Mouse (Mus musculus) myocyte (in vitro differentiated cells): ENCODE data around the gene Fgf18. TPM values are rescaled to one million over a fixed set of nuclear protein-coding genes. Genes with fewer than 3 reads are reported as not detected.

Experiments used
- H3K27me3 ChIP-seq: one replicate; pipeline ENCODE4 v1.6.1; 2011; ENCODE audit not compliant: control insufficient read depth, insufficient read depth, insufficient read length
- H3K36me3 ChIP-seq: one replicate; pipeline ENCODE4 v1.6.1; 2011; ENCODE audit not compliant: control insufficient read depth, insufficient read depth
- H3K4me2 ChIP-seq: one replicate; pipeline ENCODE4 v1.6.1; 2011; ENCODE audit warnings: low read depth, control low read depth
- H3K4me3 ChIP-seq: one replicate; pipeline ENCODE4 v1.5.1; 2011; ENCODE audit warnings: mild to moderate bottlenecking, control low read depth, moderate library complexity
- H3K79me2 ChIP-seq: one replicate; pipeline ENCODE4 v1.6.1; 2011; ENCODE audit not compliant: control insufficient read depth, insufficient read depth
- H3ac ChIP-seq: one replicate; pipeline ENCODE4 v1.6.1; 2011; ENCODE audit not compliant: control insufficient read depth, insufficient read length
- CEBPB ChIP-seq: IDR thresholded peaks from 2 replicates; pipeline ENCODE4 v1.6.1; 2011; ENCODE audit warnings: mild to moderate bottlenecking, moderate library complexity; ENCODE audit not compliant: poor library complexity, insufficient read depth, severe bottlenecking
- E2F4 ChIP-seq: IDR thresholded peaks from one replicate; pipeline ENCODE4 v1.6.1; 2011; ENCODE audit warnings: mild to moderate bottlenecking, control low read depth, moderate library complexity; ENCODE audit not compliant: insufficient read depth
- MAX ChIP-seq: IDR thresholded peaks from one replicate; pipeline ENCODE4 v1.6.1; 2011; ENCODE audit warnings: low read depth, mild to moderate bottlenecking, control low read depth
- MYOD1 ChIP-seq, 3 experiments: IDR thresholded peaks; one replicate each; pipeline ENCODE4 v1.6.1; 2011; ENCODE audit warnings: control low read depth in 2 of 3, low read depth in 2 of 3, mild to moderate bottlenecking in 2 of 3, moderate library complexity in 1 of 3; ENCODE audit not compliant: insufficient read length in 2 of 3, control insufficient read depth in 1 of 3
- MYOG ChIP-seq, 3 experiments: IDR thresholded peaks; one replicate each; pipeline ENCODE4 v1.6.1; 2011; ENCODE audit warnings: control low read depth in 2 of 3, low read depth in 2 of 3, mild to moderate bottlenecking in 2 of 3; ENCODE audit not compliant: insufficient read length in 2 of 3, control insufficient read depth in 1 of 3, insufficient read depth in 1 of 3
- POLR2A ChIP-seq: IDR thresholded peaks from one replicate; pipeline ENCODE4 v1.6.1; 2011; ENCODE audit warnings: low read depth, mild to moderate bottlenecking, control low read depth, moderate library complexity; ENCODE audit not compliant: insufficient read length
- POLR2AphosphoS2 ChIP-seq: IDR thresholded peaks from one replicate; pipeline ENCODE4 v1.6.1; 2011; ENCODE audit warnings: low read depth, control low read depth; ENCODE audit not compliant: insufficient read length
- REST ChIP-seq: IDR thresholded peaks from one replicate; pipeline ENCODE4 v1.6.1; 2011; ENCODE audit warnings: mild to moderate bottlenecking, control low read depth, moderate library complexity; ENCODE audit not compliant: insufficient read depth, insufficient read length
- SRF ChIP-seq: IDR thresholded peaks from one replicate; pipeline ENCODE4 v1.6.1; 2011; ENCODE audit warnings: low read depth; ENCODE audit not compliant: control insufficient read depth, insufficient read length
- TCF12 ChIP-seq: IDR thresholded peaks from one replicate; pipeline ENCODE4 v1.6.1; 2011; ENCODE audit warnings: mild to moderate bottlenecking, control low read depth; ENCODE audit not compliant: poor library complexity, insufficient read depth, severe bottlenecking
- TCF3 ChIP-seq: IDR thresholded peaks from one replicate; pipeline ENCODE4 v1.6.1; 2011; ENCODE audit warnings: low read depth, control low read depth; ENCODE audit not compliant: insufficient read length
- USF1 ChIP-seq: IDR thresholded peaks from one replicate; pipeline ENCODE4 v1.6.1; 2011; ENCODE audit warnings: low read depth, mild to moderate bottlenecking, control low read depth, moderate library complexity
- polyA plus RNA-seq: library from polyadenylated mRNA; unstranded; fragments of >200 nt; fragmentation: generic; extraction: Trizol; gene quantifications from one replicate; pipeline ENCODE4 v1.2.1, GENCODE M21; 2012; ENCODE audit warnings: missing spikeins

Gene Fgf18
- polyA plus RNA-seq, 1 experiment = 0.07 TPM

DNA sequence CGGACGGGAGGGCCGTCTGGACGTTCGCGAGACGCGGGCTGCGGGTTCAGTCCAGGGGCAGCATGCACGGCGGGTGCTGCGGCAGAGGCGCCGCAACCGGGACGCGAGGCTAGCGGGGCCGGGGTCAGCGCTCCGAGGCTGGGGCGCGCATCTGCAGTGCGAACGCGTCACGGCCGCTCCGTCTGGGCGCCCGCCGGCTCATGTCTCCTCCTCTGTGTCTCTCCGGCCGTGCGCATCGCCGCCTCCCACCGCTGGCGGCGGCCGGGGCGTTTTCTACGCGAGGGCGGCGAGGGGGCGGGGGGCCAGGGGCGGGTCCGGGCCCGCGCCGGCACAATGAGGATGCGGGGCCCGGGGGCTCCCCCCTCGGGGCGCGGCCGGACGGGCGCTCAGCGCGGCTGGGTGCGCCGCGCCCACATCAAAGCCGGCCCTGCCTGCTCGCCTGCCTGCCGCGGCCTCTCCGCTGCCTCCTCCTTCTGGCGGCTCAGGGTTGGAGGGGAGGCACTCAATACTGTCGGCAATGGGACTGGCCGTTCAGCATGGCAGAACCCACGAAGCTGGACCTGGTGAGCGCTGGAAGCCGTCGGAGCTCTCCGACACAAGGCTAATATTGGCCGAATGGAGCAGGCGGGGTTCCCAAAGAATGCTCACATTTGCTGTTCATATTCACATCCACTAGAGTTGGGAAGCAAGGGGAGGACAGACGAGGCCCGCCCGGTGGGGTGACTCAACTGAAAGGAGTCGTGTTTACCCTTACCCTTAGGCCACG is 555 bp upstream of the Fgf18 start:
- H3K36me3 ChIP-seq = peaks cover 37% of the 10 kb centered on the region
- H3K4me3 ChIP-seq = peak overlapping the region; percentile 16
- no peaks in the 10 kb centered on the region for H3K79me2 ChIP-seq
- H3K4me2 ChIP-seq = peak overlapping the region; percentile 97
- TF ChIP-seq MYOG (IDR thresholded peaks at IDR 0.05; ENCODE audit: control insufficient read depth in 1 of 3, insufficient read depth in 1 of 3, insufficient read length in 2 of 3, low read depth in 2 of 3) = peak in 1 of 3 experiments; percentile 9
- no peak for TF ChIP-seq POLR2AphosphoS2
- no peaks in the 10 kb centered on the region for H3K27me3 ChIP-seq
- peak overlapping the region; percentile 19 for H3ac ChIP-seq

- H3K79me2 ChIP-seq = no peaks in the 10 kb centered on the region
- H3K27me3 ChIP-seq = no peaks in the 10 kb centered on the region
- no peak overlapping the region for H3K4me3 ChIP-seq
- H3K36me3 ChIP-seq = peaks cover 26% of the 10 kb centered on the region
- H3ac ChIP-seq = peak overlapping the region; percentile 19
- peak overlapping the region; percentile 49 for H3K4me2 ChIP-seq
- TF ChIP-seq MYOD1 (IDR thresholded peaks at IDR 0.05; ENCODE audit: control insufficient read depth in 1 of 3, insufficient read length in 2 of 3, low read depth in 2 of 3) = no peak
- TF ChIP-seq MYOG (IDR thresholded peaks at IDR 0.05; ENCODE audit: control insufficient read depth in 1 of 3, insufficient read depth in 1 of 3, insufficient read length in 2 of 3, low read depth in 2 of 3) = peak in 1 of 3 experiments; percentile 6
- no peak for TF ChIP-seq CEBPB
These were observed 509 bp downstream of the Fgf18 start for GRCm38 (mm10) chr11:33146651-33147131.

DNA sequence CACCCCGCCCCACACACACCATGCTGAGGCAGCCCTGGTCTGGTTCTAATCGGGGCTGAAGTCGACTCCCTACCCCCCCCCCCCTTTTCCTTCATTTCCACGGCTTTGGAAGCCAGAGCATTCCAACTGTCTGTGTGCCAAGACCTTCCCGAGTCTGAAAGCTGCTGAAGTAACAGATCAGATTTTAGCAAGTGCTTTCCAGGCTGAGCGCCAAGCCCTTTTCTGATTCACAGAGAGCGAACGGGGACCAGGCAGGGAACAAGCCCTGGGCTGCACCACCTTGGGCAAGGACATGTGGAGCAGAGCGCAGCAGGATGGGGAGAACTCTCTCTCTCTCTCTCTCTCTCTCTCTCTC is 1.1 kb downstream of the Fgf18 start:
- TF ChIP-seq POLR2AphosphoS2 (no peak), POLR2A (no peak), SRF (no peak), MYOG (IDR thresholded peaks at IDR 0.05; ENCODE audit: control insufficient read depth in 1 of 3, insufficient read depth in 1 of 3, insufficient read length in 2 of 3, low read depth in 2 of 3) (no peak), USF1 (no peak), MYOD1 (IDR thresholded peaks at IDR 0.05; ENCODE audit: control insufficient read depth in 1 of 3, insufficient read length in 2 of 3, low read depth in 2 of 3) (no peak), CEBPB (no peak), E2F4 (no peak), TCF12 (no peak), REST (no peak), MAX (no peak), TCF3 (no peak)
- no peaks in the 10 kb centered on the region for H3K27me3 ChIP-seq
- H3K4me2 ChIP-seq = no peak overlapping the region
- H3K79me2 ChIP-seq = no peaks in the 10 kb centered on the region
- H3ac ChIP-seq = no peak overlapping the region
- no peak overlapping the region for H3K4me3 ChIP-seq
- H3K36me3 ChIP-seq = peaks cover 22% of the 10 kb centered on the region

- H3K4me3 ChIP-seq = no peak overlapping the region
- no peak overlapping the region for H3ac ChIP-seq
- H3K4me2 ChIP-seq = no peak overlapping the region
- H3K36me3 ChIP-seq = peaks cover 15% of the 10 kb centered on the region
- no peaks in the 10 kb centered on the region for H3K79me2 ChIP-seq
- TF ChIP-seq CEBPB (no peak), TCF3 (no peak), USF1 (no peak), POLR2AphosphoS2 (no peak), REST (no peak), POLR2A (no peak), E2F4 (no peak), MYOD1 (IDR thresholded peaks at IDR 0.05; ENCODE audit: control insufficient read depth in 1 of 3, insufficient read length in 2 of 3, low read depth in 2 of 3) (no peak), MAX (no peak), TCF12 (no peak), MYOG (IDR thresholded peaks at IDR 0.05; ENCODE audit: control insufficient read depth in 1 of 3, insufficient read depth in 1 of 3, insufficient read length in 2 of 3, low read depth in 2 of 3) (no peak), SRF (no peak)
- no peaks in the 10 kb centered on the region for H3K27me3 ChIP-seq
These were observed 1.7 kb downstream of the Fgf18 start for GRCm38 (mm10) chr11:33145201-33146142.
